Mouse (Mus musculus): ENCODE results near the gene Stat6. TPM values are rescaled to one million over a fixed set of nuclear protein-coding genes. Genes with fewer than 3 reads are reported as not detected.
"Not testable (repeated sequence)": the region's sequence is repeated elsewhere in the genome, so short reads cannot be mapped to it uniquely, and the experiment has no call there.

Gene Stat6
- total RNA-seq, 2 experiments from 2014 or later = 9.0 to 12.7 TPM

DNA sequence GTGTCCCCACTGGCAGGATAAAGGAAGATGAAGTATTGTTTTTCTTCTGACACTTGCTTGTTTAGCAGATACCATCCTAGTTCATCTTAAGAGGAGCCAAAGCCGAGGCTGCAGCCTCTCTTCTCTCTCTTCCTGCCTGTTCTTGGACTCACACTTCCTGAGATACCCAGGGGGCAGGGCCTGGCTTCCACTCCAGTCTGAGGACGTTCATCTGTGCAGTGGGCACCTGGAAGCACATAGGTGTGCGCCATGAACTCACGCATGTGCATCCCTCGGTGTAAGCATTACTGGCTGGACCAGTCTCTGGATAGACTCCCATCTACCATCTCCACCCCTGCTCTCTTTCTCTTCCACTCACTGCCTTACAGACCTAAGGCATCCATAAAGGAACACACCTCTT lies 2.4 kb upstream of the Stat6 start:
- intact Hi-C loops (cut with DNase I) = loop anchor here (5.0 kb wide), 2 partner anchors 92 to 367 kb away; partner anchors contain the start of gene Hsd17b6
- no peak for DNase-seq (ENCODE audit: low spot score in 2 of 2)

DNA sequence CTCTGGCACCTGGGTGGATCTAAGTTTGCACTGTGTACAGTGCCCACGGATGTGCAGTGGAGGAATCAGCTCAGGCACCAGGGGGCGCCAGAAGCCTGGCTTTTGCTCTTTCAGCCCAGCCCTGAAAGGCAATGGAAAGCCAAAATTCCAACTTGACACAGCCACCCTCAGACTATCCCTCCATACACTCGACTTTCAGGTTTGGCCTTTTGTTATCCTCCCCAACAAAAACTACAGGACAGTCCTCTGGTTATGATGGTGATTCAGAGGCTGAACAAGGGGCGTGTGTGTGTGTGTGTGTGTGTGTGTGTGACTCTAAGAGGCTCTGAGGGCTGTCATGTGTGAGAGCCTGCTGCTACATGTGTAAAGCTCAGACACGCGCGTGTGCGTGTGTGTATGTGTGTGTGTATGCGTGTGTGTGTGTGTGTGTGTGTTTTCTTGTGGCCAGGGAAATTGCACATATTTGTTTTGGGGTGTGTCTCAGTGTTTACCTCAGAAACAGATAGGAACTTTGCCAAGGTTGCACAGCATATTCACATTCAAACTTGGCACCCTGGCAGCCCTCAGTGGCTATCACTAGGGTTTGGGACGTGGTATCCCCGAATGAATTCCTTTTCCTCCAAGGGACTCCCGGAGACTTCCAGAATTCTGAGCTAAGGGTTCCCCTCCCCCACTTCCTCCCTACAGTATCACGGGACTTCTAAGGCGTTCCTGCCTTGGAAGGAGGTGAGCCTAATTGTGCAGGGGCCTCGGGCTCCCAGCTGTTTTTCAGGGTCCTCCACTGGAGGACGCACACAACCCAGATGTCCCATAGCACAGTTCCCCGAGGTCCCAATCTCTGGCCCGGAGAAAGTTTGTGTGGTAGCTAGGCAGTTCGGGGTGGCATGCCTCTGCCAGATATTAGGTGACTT lies 670 bp upstream of the Stat6 start:
- peak; percentile 78 to 81 for DNase-seq (ENCODE audit: low spot score in 2 of 2)
- intact Hi-C loops (cut with DNase I) = loop anchor here (2.0 to 5.0 kb wide), 3 partner anchors 33 to 365 kb away; partner anchors contain the start of gene Hsd17b6

DNA sequence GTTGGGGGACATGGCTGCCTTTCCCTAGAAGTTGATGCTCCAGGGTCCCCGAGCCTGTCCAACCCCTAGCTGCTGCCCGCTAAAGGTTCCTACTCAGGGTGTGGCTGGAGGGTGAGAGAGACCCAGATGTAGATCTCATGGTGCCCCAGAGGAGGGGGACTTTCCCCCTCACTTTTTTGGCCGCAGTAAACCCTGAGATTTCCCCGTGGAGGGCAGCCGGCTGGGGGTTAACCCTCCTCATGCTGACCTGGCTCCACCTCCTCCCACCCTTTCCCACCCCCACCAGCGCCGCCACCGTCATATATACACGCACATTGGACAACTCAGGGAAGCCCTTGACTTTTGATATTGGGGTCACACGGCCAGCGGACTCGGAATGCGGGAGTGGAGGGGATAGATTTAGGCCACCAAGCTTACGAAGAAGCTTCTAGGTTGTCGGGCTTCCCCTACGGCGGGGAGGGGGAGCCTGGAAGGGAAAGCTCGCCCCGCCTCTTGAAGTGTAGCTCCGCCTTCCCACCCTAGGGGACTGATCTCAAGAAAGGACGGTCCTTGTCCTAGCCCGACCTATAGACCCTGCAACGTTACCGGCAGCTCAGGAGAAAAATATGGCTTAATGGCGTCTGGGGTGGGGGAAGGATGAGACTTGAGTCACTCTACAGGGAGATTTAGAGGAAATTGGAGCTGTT lies 910 bp downstream of the Stat6 start:
- peak; percentile 11 to 22 for DNase-seq (ENCODE audit: low spot score in 2 of 2)
- intact Hi-C loops (cut with DNase I) = loop anchor here (2.0 to 5.0 kb wide), 3 partner anchors 31 to 364 kb away; partner anchors contain the start of gene Hsd17b6

DNA sequence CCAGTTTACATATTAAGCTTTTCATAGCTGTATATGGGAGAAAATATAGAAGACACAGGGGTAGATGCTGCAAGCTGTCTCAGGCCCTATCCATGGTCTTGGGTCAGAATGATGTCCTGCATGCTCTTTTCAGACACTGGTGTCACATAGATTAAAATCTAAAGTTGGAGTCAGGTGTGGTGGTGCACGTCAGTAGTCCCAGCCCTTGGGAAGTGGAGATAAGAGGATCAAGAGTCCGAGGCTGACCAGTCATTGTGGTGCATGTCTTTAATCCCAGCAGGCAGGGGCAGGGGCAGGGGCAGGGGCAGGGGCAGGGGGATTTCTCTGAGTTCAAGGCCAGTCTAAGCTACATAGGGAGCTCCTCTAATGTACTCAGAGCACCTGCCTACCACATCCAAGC lies 3.0 kb downstream of the Stat6 start:
- DNase-seq (ENCODE audit: low spot score in 2 of 2) = no peak
- intact Hi-C loops (cut with DNase I) = no loop called here

DNA sequence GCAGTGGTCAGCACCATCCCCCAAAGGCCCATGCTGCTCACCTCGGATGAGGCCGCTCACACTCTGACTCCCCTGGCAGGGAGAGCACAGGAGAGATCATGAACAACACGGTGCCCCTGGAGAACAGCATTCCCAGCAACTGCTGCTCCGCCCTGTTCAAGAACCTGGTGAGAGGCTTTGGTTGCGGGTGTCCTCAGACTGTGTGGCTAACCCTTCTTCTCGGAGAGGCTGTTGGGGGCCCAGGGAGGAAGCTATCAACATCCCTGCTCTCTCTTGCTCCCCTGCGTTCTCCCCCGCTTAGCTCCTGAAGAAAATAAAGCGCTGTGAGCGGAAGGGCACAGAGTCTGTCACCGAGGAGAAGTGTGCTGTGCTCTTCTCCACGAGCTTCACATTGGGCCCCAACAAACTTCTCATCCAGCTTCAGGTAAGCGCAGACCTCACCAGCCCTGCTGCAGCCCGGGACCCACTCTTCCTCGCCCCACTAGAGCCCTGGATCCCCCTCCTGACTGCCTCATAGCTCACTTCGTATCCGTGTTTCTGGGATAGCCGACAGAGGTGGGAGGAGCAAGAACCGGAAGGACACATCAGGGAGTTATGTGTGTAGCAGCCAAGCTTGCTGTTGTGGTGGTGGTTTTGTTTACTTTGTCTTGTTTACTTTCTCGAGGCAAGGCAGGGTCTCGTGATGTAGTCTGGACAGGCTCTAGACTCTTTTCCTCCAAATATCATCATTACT lies 10.3 kb downstream of the Stat6 start:
- DNase-seq (ENCODE audit: low spot score in 2 of 2) = no peak
- intact Hi-C loops (cut with DNase I) = no loop called here

DNA sequence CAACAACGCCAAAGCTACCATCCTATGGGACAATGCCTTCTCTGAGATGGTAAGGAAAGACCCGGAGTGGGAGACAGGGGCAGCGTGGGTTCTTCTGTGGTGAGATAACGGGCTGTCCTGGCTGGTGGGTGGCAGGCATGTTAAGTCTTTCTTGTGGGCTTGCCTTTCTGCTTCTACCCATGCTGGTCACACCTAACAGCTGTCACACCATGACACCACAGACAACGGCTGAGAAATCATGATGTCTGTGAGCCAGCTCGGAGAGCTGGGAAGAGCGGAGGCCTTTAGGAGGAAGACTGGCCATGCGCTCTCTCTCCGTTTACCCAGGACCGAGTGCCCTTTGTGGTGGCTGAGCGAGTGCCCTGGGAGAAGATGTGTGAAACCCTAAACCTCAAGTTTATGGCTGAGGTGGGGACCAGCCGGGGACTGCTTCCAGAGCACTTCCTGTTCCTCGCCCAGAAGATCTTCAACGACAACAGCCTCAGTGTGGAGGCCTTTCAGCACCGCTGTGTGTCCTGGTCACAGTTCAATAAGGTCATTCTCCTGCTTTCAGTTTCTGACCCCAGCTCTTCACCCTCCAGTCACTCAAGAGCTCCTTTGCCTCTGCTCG lies 12.3 kb downstream of the Stat6 start:
- intact Hi-C loops (cut with DNase I) = no loop called here
- no peak for DNase-seq (ENCODE audit: low spot score in 2 of 2)

DNA sequence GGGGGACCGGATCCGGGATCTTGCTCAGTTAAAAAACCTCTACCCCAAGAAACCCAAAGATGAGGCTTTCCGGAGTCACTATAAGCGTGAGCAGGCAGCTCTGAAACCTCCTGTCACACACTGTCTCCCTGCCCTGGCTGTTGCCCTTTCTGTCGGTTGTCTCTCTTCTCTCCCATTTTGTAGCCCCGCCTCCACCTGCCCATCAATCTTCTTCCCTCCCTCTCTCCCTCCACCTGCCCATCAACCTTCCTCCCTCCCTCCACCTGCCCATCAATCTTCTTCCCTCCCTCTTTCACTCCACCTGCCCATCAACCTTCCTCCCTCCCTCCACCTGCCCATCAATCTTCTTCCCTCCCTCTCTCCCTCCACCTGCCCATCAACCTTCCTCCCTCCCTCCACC lies 14.8 kb downstream of the Stat6 start:
- intact Hi-C loops (cut with DNase I); DNase-seq (ENCODE audit: low spot score in 2 of 2): not testable (repeated sequence)

DNA sequence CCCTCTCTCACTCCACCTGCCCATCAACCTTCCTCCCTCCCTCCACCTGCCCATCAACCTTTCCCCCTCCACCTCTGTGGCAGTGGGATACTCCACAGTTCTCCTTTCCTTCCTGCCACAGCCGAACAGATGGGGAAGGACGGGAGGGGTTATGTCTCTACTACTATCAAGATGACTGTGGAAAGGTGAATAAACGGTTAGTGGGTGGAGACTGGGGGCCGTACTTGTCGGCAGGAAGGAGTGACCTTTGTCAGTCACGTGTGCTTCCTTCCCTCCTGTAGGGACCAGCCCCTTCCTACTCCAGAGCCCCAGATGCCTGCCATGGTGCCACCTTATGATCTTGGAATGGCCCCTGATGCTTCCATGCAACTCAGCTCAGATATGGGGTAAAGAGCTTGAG lies 15.3 kb downstream of the Stat6 start:
- intact Hi-C loops (cut with DNase I) = no loop called here
- no peak for DNase-seq (ENCODE audit: low spot score in 2 of 2)

DNA sequence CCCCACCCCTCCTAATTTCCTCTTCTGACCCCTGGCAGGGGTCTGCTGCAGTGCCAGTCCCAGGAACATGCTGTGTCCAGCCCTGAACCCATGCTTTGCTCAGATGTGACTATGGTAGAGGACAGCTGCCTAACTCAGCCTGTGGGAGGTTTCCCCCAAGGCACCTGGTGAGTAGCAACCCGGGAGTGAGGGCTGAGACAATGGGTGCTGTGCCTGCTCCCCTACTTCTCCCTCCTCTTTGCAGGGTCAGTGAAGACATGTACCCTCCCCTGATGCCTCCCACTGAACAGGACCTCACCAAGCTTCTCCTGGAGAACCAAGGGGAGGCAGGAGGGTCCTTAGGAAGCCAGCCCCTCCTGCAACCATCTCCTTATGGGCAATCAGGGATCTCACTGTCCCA lies 16.8 kb downstream of the Stat6 start:
- no peak for DNase-seq (ENCODE audit: low spot score in 2 of 2)
- intact Hi-C loops (cut with DNase I) = no loop called here

DNA sequence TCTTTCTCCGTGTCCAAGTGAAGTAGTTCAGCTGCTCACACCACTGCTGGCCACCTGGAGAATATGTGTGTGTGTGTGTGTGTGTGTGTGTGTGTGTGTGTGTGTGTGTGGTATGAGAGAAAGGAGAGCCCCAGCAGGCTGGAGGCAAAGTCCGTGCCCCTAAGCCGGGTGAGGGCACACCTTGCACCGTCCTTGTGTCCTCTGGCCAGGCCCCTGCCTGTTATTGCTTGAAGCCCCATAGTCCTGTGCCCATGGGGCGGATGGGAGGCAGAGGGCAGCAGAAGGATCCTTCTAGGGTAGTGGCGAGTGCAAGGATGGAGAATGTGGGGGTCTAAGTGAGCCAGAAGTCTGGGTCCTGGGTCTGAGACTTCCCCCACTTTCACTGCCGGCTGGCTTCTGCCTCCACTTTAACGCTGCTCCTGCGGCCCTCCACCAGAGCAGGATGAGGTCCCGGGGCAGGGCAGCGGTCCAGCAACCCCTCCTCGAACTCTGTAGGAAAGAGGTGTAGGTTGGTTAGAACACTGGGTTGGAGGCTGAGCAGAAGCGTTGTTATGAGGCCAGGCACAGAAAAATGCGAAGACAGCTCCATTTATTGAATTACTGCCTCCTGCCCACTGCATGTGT lies 18.6 kb downstream of the Stat6 start:
- no peak for DNase-seq (ENCODE audit: low spot score in 2 of 2)
- intact Hi-C loops (cut with DNase I) = no loop called here

DNA sequence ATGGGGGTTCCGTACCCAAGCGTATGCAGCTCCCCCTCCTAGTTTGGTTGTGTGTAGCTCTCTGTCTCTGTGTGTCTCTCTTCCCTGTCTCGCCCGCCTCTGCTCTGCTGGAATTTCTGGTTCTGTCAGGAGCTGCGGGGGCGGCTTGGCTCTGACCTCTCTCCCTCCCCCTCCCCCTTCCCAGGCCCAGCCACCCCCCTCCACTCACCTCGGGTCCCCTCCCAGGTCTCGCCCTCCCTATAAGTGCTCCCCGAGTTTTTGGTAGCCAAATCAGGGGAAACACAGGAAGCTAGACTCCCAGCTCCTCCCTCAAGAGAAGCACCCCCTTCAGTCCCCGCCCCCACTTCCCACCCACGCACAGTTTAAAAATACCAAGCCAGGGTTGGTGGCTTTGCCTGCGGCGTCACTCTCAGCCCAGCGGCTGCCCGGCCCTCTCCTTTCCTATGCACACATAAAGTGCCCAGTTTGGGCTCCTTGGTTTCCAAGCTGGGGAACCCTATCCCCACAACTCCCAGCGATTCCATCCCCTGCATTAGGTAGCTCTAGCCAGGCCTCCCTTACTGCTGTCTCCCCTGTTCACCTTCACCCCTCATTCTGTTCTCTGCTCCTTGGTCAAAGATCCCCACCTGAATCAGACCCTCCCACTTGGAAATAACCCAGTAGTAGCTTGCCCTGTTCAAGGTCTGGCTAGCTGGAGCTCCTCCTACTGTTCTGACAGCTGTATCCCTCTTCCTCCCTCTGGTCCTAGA lies 19.3 kb downstream of the Stat6 start:
- peak; percentile 59 to 72 for DNase-seq (ENCODE audit: low spot score in 2 of 2)
- intact Hi-C loops (cut with DNase I) = no loop called here

DNA sequence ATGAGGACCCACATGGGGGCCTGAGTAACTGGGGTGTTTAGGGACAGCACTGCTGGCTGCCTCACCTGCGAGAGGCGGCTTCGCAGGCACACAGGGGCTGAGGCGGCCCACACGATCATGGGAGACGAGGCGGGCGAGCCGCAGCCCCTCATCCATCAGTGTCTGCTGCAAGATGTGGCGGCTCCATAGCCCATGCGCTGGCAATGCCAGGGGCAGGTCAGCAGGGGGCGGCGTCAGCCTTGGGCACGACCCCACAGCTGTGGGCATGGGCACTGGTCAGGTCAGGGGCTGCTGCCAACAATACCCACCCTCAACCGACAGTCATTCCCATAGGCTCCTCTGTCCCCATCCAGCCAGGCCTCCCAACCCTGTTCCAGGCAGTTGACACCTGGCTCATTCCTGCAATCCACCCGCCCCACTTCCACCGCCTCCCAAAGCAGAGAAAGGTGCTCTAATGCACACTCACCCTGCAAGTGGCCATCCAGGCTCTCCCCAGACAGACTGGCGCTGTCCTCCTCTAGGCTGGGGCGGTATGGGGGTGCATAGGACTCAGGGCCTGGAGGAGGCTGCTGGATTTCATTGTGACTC lies 20.0 kb downstream of the Stat6 start:
- peak in 1 of 2 experiments; percentile 39 for DNase-seq (ENCODE audit: low spot score in 2 of 2)
- intact Hi-C loops (cut with DNase I) = no loop called here

DNA sequence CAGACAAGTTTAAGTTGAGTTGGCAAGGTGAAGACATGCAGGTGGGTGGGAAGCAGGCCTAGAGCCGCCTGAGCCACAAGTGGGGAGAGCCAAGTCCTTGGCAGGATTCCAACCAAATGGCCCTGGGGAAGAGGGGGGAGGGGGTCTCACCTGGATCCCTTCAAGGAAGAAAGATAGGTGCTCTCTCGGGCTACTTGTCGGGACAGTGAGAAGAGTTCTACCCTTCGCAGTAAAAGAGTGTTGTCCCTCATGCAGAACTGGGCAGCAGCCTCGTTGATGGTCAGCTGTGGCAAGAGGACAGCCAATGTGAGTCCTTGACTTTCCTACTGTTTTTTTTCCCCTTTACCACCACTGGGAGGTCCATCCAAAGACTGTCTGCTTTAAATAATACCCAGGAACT lies 20.8 kb downstream of the Stat6 start:
- intact Hi-C loops (cut with DNase I) = no loop called here
- DNase-seq (ENCODE audit: low spot score in 2 of 2) = no peak

DNA sequence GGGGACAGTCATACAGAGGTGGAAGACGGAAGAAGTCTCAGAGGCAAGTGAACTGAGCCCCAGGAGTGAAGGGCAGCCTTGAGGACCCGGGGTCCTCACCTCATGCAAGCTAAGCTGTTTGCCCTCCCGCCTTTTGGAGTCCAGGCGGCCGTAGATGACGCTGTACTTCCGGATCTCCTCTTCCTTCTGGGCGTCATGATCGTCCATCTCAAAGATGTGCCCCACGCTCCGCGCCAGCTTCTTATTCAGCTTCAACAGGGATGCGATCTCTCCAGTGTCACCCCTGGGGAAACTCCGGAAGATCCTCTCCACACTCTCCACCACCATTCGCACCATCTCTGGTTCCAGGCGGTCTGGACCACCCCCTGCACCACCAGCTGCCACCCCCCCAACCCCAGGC lies 21.4 kb downstream of the Stat6 start:
- intact Hi-C loops (cut with DNase I) = no loop called here
- no peak for DNase-seq (ENCODE audit: low spot score in 2 of 2)

DNA sequence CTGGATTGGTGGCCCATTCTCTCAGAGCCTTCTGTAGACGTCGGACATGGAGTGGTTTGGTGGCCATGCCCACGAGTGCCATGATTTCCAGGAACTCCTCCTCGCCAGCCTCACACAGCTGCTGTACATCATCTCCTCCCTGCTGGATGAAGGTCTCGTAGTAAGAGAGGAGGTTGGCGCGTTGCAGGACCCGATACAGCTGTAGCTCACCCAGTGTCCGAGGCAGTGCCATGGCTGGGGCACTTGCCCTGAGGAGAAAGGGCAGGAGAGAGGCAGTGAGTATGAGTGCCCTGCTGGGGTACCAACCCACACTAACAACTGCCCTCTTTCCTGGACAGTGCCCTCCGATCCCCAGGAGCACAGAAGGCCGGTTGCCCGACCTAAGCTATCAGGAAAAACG lies 22.1 kb downstream of the Stat6 start:
- DNase-seq (ENCODE audit: low spot score in 2 of 2) = peak in 1 of 2 experiments; percentile 21
- intact Hi-C loops (cut with DNase I) = loop anchor here (5.0 kb wide), 1 partner anchor 43 kb away; the partner anchor contains the start of gene Lrp1

DNA sequence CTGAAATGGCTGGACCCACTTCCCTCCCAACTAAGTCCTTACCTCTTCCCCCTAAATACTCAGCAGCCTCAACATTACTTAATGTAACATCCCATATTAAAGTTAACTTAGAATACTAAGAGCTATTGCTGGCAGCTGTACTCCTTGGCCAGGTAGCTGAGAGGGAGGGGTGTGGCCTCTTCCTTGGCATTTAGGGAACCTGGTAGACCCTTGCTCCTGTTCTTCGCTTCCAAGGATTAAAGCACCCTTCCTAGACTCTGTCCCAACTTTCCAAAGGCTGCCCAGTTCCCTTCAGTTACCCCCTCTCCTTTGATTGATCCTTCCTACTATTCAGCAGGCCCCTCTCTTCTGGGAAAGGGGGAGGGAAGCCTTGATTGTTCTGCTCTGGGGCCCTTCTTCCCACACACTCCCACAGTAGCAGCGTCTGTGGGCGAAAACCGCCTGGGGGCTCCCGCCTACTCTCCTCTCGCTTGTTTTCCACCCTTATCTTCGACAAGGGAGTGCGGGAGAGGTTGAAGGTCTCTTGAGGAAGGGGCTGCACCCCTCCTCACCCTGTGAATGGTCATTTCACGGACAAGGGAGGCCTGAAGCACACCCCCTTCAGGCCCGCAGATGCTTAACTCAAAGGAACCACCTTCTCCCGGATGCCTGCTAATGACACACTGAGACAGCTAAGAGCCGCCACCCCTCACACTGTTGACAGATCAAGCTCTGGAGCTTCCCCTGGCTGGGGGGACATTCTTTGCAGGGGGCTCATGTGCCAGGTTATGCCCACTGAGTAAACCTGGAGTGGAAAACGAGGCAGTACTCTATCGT lies 22.8 kb downstream of the Stat6 start:
- intact Hi-C loops (cut with DNase I) = loop anchor here (5.0 kb wide), 1 partner anchor 43 kb away; the partner anchor contains the start of gene Lrp1
- DNase-seq (ENCODE audit: low spot score in 2 of 2) = no peak

Data from left cerebral cortex, postnatal 36 days (tissue).